Mouse (Mus musculus) embryonic fibroblast, embryonic 13.5 days (primary cell): ENCODE measurements around the gene Olfr222. TPM values are rescaled to one million over a fixed set of nuclear protein-coding genes. Genes with fewer than 3 reads are reported as not detected.
"Not testable (repeated sequence)": the region's sequence is repeated elsewhere in the genome, so short reads cannot be mapped to it uniquely, and the experiment has no call there.

ENCODE experiments used
- H3K27ac ChIP-seq: 2 replicates; pipeline ENCODE4 v1.5.1; 2012; ENCODE audit warnings: low read length, control low read depth, inconsistent platforms; ENCODE audit not compliant: insufficient read depth
- H3K4me1 ChIP-seq: 2 replicates; pipeline ENCODE4 v1.6.1; 2011; ENCODE audit warnings: low read length; ENCODE audit not compliant: control insufficient read depth, insufficient read depth
- H3K4me3 ChIP-seq: 2 replicates; pipeline ENCODE4 v1.5.1; 2011; ENCODE audit warnings: mild to moderate bottlenecking, control low read depth, low read length; ENCODE audit not compliant: insufficient read depth
- CTCF ChIP-seq: IDR thresholded peaks from 2 replicates; pipeline ENCODE4 v1.5.1; 2011; ENCODE audit warnings: mild to moderate bottlenecking, control low read depth, low read length, moderate library complexity, borderline replicate concordance; ENCODE audit not compliant: insufficient read depth
- POLR2A ChIP-seq: IDR thresholded peaks from 2 replicates; pipeline ENCODE4 v1.6.1; 2011; ENCODE audit warnings: low read depth, mild to moderate bottlenecking, control low read depth, low read length, moderate library complexity
- polyA plus RNA-seq: library from polyadenylated mRNA; stranded (reverse); fragments of >200 nt; gene quantifications from 2 replicates; pipeline ENCODE4 v1.2.4, GENCODE M21; 2011; ENCODE audit warnings: low read depth; ENCODE audit not compliant: missing spikeins, insufficient read length

Olfr222 gene
- polyA plus RNA-seq: not detected in 2 replicates

DNA sequence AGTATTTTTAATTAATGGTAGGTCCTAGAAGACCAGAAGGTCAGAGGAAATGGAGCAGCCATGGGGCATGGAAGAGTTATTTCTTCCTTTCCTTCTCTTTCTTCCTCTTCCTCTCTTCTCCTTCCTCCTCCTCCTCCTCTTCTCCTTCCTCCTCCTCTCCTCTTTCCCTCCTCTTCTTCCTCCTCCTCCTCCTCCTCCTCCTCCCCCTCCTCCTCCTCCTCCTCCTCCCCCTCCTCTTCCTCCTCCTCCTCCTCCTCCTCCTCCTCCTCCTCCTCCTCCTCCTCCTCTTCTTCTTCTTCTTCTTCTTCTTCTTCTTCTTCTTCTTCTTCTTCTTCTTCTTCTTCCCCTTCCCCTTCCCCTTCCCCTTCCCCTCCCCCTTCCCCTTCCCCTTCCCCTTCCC, at the start of gene Olfr222:
Gene Olfr222, minus strand, starts transcription at position 101 of the 400 bp plus-strand sequence.
- not testable (repeated sequence) for H3K27ac ChIP-seq, H3K4me3 ChIP-seq, H3K4me1 ChIP-seq

DNA sequence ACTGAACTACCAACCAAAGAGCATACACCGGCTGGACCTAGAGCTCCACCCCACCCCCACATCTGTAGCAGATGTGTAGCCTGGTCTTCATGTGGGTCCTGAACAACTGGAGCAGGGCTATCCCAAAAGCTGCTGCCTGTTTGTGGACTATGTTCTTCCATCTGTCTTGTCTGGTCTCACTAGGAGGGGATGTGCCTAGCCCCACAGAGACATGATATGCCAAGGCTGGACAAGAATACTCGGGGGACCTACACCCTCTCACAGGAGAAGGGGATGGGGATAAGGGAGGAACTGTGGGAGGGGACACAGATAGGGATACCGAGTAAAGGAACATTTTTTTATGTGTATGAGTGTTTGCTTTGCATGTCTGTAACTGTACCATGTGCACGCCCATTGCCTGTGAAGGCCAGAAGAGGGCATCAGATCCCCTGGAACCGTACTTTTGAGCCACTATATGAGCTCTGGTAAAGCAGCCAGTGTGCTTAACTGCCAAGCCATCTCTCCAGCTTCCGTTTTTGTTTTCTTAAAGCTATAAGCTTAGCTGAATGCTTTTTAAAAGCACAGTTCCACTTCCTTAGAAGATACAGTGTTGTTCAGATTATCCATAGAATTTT, 48.1 kb upstream of the Olfr222 start:
- TF ChIP-seq POLR2A (no peak), CTCF (peak; percentile 75; the same call in 1 of the 2 replicates)
- H3K27ac ChIP-seq: no peak overlapping the region
- H3K4me1 ChIP-seq: peaks cover 2% of the 10 kb centered on the region; the same call in 1 of the 2 replicates
- no peak overlapping the region for H3K4me3 ChIP-seq

GRCm38 (mm10) chr11:59622214-59622613, 46.2 kb upstream of the Olfr222 start:
- peaks cover 2% of the 10 kb centered on the region; the same call in 1 of the 2 replicates for H3K4me1 ChIP-seq
- TF ChIP-seq POLR2A (no peak), CTCF (no peak)
- no peak overlapping the region for H3K4me3 ChIP-seq
- no peak overlapping the region for H3K27ac ChIP-seq

- H3K27ac ChIP-seq, H3K4me3 ChIP-seq, H3K4me1 ChIP-seq: not testable (repeated sequence)
Observed at GRCm38 (mm10) chr11:59616986-59617385, 41.0 kb upstream of the Olfr222 start.

GRCm38 (mm10) chr11:59614120-59614519, 38.1 kb upstream of the Olfr222 start:
- no peak for TF ChIP-seq POLR2A
- TF ChIP-seq CTCF: no peak
- Histone ChIP-seq H3K27ac (no peak overlapping the region), H3K4me3 (no peak overlapping the region), H3K4me1 (no peaks in the 10 kb centered on the region)

DNA sequence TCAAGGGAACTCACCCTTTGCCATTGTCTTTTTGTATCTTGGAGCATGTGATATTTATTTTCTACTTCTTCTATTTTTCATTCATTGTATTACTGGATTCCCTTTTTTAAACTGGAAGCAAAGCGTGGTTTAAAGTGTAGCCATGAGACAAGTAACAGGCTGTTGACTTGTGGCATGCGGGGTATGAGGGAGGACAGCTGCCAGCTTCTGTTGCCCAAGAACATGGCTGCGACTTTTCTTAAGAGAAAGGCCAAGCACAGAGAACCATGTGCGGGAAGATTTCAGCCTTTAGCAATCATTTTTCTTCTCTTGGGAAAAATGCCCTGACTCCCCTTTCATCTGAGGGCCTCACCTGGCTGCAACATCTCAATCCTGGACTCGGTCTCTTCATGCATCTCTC, 35.6 kb upstream of the Olfr222 start:
- H3K27ac ChIP-seq: no peak overlapping the region
- no peaks in the 10 kb centered on the region for H3K4me1 ChIP-seq
- TF ChIP-seq CTCF: no peak
- TF ChIP-seq POLR2A: no peak

DNA sequence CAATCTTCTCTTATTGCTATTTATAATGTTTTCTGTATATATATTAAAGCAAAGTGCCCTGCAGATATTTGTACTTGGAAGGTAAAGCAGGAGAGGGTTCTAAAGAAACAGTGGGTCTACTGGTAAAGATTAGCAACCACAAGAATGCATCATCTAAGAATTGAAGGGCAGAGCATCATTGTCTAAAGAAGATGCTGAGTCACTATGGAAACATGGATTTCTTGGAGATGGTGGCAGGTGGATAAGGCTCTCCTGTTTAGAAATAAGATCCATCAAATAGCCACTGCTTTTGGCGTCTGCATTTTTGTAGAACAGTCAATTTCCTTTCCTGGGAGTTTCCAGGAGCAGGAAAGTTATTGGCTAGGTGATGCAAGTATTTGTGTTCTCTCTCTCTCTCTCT, 26.3 kb upstream of the Olfr222 start:
- peaks cover 10% of the 10 kb centered on the region for H3K4me1 ChIP-seq
- no peak overlapping the region for H3K27ac ChIP-seq
- TF ChIP-seq CTCF (no peak), POLR2A (no peak)
- no peak overlapping the region for H3K4me3 ChIP-seq

More for the DNA sequence above, 35.6 kb upstream of the Olfr222 start:
- no peak overlapping the region for H3K4me3 ChIP-seq

- H3K4me1 ChIP-seq: peaks cover 12% of the 10 kb centered on the region
- peak overlapping the region; percentile 75 for H3K27ac ChIP-seq
- no peak overlapping the region for H3K4me3 ChIP-seq
- TF ChIP-seq CTCF (no peak), POLR2A (no peak)
Observed at GRCm38 (mm10) chr11:59600872-59601271, 24.8 kb upstream of the Olfr222 start.

GRCm38 (mm10) chr11:59599211-59599610, 23.2 kb upstream of the Olfr222 start:
- no peak for TF ChIP-seq CTCF
- TF ChIP-seq POLR2A: no peak
- Histone ChIP-seq H3K27ac (no peak overlapping the region), H3K4me1 (peaks cover 12% of the 10 kb centered on the region), H3K4me3 (no peak overlapping the region)

GRCm38 (mm10) chr11:59596950-59597349, 20.9 kb upstream of the Olfr222 start:
- Histone ChIP-seq H3K4me3 (no peak overlapping the region), H3K27ac (no peak overlapping the region; the same call in 1 of the 2 replicates), H3K4me1 (peaks cover 11% of the 10 kb centered on the region)
- TF ChIP-seq POLR2A (no peak), CTCF (no peak)

DNA sequence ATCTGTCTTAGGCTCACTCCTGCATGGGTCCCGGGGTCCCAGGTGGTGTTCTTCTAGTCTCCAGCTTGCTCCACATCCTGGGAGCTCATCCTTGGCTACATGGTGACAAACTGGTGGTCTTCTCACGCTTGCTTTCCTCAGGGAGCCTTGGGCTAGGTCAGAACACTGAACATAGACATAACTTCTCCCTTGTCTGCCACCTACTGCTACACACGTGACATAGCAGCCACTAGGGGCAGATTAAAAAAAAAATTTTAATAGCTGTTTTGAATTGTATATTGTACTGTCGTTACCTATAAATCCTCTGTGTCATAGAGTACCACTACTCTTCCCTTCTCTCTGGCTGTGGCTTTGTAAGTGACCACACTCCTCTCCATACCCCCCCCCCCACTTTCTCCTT, 20.1 kb upstream of the Olfr222 start:
- no peak for TF ChIP-seq CTCF
- TF ChIP-seq POLR2A: no peak
- Histone ChIP-seq H3K4me1 (peaks cover 6% of the 10 kb centered on the region), H3K27ac (no peak overlapping the region), H3K4me3 (no peak overlapping the region)
